Mouse (Mus musculus): Measurements from ENCODE around the gene Arl2. TPM values are rescaled to one million over a fixed set of nuclear protein-coding genes. Genes with fewer than 3 reads are reported as not detected.

Gene Arl2
- polyA plus RNA-seq, 1 experiment from 2014 or later: 94.6 TPM

DNA sequence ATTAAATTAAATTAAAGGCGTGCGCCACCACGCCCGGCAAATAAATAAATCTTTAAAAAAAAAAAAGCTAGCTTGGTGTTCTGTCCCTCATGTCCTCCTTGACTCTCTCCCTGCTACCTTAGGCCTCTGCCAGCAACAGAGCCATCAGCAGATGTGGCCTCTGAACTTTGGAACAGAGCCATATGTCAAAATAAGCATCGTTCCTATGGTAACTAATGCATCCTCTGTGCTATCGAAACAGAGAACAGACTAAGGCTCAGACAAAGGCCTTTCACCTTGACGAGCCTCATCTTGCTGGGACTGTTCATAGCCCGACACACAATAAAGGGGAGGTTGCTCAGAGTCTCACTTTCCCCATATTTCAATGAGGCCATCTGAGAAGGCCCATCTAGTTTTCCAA lies 18.0 kb downstream of the Arl2 start:
- H3K36me3 ChIP-seq: peaks cover 7% of the 10 kb centered on the region
- no peaks in the 10 kb centered on the region for H3K27me3 ChIP-seq
- 64% methylated on average over 8 of the region's 8 CpGs for WGBS
- no peak overlapping the region for H3K9ac ChIP-seq
- peaks cover 18% of the 10 kb centered on the region for H3K4me1 ChIP-seq
- no peaks in the 10 kb centered on the region for H3K9me3 ChIP-seq (replicated peaks)
- no peak for ATAC-seq (ENCODE audit: low FRiP score)
- H3K27ac ChIP-seq: peak overlapping the region; percentile 23; the same call in 1 of the 2 replicates
- H3K4me3 ChIP-seq: no peak overlapping the region
- no peak overlapping the region for H3K4me2 ChIP-seq (replicated peaks)

DNA sequence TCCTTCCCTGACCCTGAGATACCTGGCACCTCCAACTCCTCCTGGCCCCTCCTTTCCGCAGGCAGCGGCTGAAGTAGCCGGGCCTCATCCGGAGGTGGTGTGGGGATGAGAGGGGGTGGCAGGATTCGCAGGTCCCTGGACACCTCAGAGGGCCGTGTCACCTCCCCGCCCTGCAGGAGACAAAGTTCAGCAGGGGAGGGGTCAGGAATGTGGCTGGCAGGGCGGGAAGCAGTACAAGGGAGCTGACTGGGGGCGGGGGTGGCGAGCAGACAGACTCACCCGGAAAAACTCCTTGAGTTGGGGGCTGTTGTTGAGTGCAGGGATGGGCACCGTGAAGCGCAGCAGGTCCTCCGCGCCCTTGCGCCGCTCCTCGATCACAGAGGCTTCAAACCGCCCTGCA lies 19.6 kb downstream of the Arl2 start:
- no peak overlapping the region for H3K9ac ChIP-seq
- H3K9me3 ChIP-seq (replicated peaks): no peaks in the 10 kb centered on the region
- no peak overlapping the region for H3K27ac ChIP-seq
- H3K4me1 ChIP-seq: peaks cover 28% of the 10 kb centered on the region
- H3K27me3 ChIP-seq: no peaks in the 10 kb centered on the region
- 0 out of 2 replicates have a peak overlapping the region, but pooled peaks have one; percentile 15 for H3K4me2 ChIP-seq (replicated peaks)
- H3K36me3 ChIP-seq: peaks cover 7% of the 10 kb centered on the region
- 27% methylated on average over 16 of the region's 19 CpGs for WGBS
- ATAC-seq (ENCODE audit: low FRiP score): no peak
- no peak overlapping the region for H3K4me3 ChIP-seq

DNA sequence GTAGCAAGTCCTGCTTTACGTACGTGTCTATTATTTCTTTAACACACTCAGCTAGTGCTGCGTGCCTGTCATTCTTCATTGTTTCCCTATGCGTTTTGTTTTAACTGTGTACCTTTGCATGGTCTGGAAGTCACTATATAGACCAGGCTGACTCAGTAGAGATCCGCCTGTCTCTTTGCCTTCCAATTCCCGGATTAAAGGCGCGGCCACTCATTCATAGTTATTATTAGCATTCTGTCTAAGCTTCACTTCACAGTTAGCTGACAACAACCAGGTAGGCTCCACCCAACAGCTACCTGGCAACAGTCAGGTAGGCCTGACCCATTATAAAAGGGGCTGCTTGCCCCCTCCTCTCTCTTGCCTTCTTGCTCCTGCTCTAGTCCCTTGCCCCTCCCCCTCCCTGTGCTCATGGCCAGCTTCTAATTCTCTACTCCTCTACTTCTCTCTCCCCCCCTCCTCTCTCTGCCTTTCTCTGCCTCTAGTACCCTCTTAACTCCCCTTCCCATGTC lies 22.6 kb downstream of the Arl2 start:
- Histone ChIP-seq H3K4me3 (peak overlapping the region; percentile 86), H3K27me3 (no peaks in the 10 kb centered on the region), H3K36me3 (peaks cover 32% of the 10 kb centered on the region), H3K4me2 (replicated peaks) (peak overlapping the region; percentile 80), H3K27ac (peak overlapping the region; percentile 93), H3K9me3 (replicated peaks) (no peaks in the 10 kb centered on the region), H3K9ac (peak overlapping the region; percentile 60), H3K4me1 (peaks cover 35% of the 10 kb centered on the region)
- WGBS: 2% methylated on average over 8 of the region's 8 CpGs
- peak; percentile 65 for ATAC-seq (ENCODE audit: low FRiP score)

DNA sequence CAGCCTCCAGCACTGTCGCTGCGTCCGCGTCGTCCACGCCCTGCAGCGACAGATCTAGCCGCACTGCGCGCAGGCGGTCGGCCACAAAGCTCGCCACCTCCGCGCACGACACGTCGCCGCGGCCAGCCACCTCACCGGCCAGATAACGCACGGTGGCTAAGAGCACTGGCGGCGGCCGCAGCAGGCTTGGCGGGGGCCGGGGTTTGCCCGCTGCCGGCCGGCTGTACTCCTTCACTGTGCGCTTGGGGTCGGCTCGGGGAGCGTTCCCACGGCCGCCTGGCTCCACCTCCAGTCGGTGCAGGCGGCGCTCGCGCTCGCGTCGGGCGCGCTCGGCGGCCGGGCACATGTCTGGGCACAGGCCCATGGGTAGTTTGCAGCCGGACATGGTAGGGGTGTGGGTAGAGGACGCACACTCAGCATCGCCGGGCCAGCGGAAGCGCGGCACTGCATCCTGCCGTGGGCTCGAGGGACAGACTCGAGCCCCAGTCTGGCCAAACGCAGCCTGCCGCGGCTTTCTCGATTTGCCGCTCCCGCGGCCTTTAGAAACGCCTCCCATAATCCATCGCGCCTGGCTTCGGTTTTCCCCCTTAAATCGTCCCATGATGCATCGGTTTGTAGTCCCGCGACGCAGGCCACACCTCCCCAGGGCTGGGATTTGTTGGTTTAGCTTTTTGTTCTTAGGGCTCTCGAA lies 23.2 kb downstream of the Arl2 start, which contains the start of gene Sac3d1:
Gene Sac3d1, minus strand, starts transcription at position 665 of the 691 bp plus-strand sequence.
- H3K4me1 ChIP-seq: peaks cover 31% of the 10 kb centered on the region
- H3K27me3 ChIP-seq: no peaks in the 10 kb centered on the region
- H3K9me3 ChIP-seq (replicated peaks): no peaks in the 10 kb centered on the region
- peaks cover 35% of the 10 kb centered on the region for H3K36me3 ChIP-seq
- peak within 1 kb of the TSS; percentile 93 for H3K27ac ChIP-seq
- H3K9ac ChIP-seq: peak within 1 kb of the TSS; percentile 89
- WGBS: under 1% methylated on average over 77 of the region's 77 CpGs
- peak within 1 kb of the TSS; percentile 86 for H3K4me3 ChIP-seq
- ATAC-seq (ENCODE audit: low FRiP score): peak; percentile 90
- H3K4me2 ChIP-seq (replicated peaks): peak within 1 kb of the TSS; percentile 80

DNA sequence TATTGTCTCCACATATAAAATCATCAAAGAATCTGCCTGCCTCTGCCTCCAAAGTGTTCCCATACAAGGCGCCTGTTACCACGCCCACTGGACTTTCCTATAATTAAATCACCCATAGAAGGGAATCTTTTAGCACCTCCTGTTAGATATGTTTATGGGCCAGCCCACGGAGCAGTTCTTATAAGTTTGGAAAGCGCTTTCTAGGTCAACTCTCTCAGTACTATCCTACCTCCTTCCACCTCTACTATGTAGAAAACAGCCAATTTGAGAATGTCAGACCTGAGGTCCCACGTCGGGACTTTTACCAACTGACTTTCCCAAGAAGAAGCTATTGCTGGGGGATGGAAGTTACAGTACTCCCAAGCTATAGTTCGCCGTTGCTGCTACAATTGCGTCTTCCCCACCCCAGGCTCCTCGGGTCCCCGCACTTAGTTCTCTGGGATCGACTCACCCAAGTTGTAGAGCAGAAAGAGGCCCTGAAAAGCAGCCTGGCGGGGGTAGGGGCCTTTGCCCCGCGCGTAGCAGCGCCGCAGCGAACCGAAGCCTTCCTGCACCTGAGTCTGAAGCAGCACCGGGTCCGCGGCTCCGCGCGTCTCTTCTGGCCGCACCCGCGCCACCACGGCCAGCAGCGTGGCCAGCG lies 23.9 kb downstream of the Arl2 start:
- Histone ChIP-seq H3K36me3 (peaks cover 41% of the 10 kb centered on the region), H3K27me3 (no peaks in the 10 kb centered on the region), H3K4me1 (peaks cover 31% of the 10 kb centered on the region), H3K4me3 (peak overlapping the region; percentile 86), H3K4me2 (replicated peaks) (peak overlapping the region; percentile 80), H3K9me3 (replicated peaks) (no peaks in the 10 kb centered on the region), H3K27ac (peak overlapping the region; percentile 93), H3K9ac (peak overlapping the region; percentile 89)
- no peak for ATAC-seq (ENCODE audit: low FRiP score)
- WGBS: 6% methylated on average over 29 of the region's 32 CpGs

DNA sequence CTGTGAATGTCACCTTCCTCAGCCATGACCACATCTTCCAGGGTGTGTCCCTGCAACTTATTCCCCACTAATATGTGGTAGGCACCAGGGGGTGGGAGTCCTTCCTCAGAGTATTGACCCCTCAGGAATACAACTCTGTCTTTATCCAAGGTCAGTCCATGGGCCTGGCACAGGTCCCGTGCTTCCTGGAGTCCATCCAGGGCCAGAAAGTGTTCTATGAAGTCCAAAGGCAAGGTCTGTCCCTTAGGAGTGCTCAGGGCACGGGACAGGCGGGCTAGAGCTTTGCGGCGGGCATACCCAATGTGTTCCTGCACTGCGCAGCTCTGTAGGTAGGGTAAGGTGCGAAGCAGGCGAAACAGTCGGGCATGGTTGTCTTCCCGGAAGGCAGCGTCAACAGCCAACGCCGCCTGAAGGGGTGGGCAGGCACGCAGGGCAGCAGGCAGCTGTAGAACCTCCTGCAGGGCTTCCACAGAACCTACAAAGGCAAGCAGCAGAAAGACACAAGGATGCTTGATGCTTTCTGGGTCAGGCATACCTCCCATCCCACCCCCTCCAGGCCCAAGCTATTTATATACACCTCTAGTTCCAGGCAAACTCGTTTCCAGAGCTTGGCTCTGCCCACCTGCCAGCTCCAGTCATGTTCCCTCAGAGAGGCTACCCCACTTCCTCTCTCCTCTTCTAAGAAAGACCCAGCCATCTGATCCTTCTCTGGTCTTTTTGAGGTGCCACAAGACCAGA lies 25.1 kb downstream of the Arl2 start:
- no peaks in the 10 kb centered on the region for H3K27me3 ChIP-seq
- H3K4me2 ChIP-seq (replicated peaks): peak overlapping the region; percentile 80; the same call in 1 of the 2 replicates
- no peak for ATAC-seq (ENCODE audit: low FRiP score)
- H3K4me1 ChIP-seq: peaks cover 27% of the 10 kb centered on the region
- H3K9me3 ChIP-seq (replicated peaks): no peaks in the 10 kb centered on the region
- peaks cover 40% of the 10 kb centered on the region for H3K36me3 ChIP-seq
- peak overlapping the region; percentile 46 for H3K9ac ChIP-seq
- 93% methylated on average over 15 of the region's 15 CpGs for WGBS
- peak overlapping the region; percentile 86; the same call in 1 of the 2 replicates for H3K4me3 ChIP-seq
- H3K27ac ChIP-seq: no peak overlapping the region

DNA sequence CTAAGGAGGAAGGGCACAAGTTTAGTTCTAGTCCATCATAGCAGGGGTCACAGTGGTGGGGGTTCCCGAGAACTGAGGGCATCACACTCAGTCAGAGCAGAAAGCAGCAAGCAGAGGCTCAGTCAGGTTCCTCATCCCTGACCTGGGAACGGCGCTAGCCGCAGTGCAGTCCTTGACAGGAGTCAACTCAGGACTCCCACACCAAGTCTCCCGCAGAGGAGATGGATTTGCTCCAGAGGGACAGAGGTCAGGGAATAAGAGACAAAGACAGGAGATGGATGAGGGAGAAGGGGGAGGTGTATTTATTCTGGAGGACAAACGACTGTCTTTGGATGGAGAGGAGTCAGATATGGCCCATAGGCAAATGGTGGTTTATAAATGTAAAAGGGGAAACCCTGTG lies 28.2 kb downstream of the Arl2 start:
- H3K27ac ChIP-seq: no peak overlapping the region
- no peak overlapping the region for H3K4me2 ChIP-seq (replicated peaks)
- WGBS: 62% methylated on average over 6 of the region's 6 CpGs
- H3K4me3 ChIP-seq: no peak overlapping the region
- peaks cover 37% of the 10 kb centered on the region for H3K36me3 ChIP-seq
- no peaks in the 10 kb centered on the region for H3K27me3 ChIP-seq
- no peaks in the 10 kb centered on the region for H3K9me3 ChIP-seq (replicated peaks)
- peaks cover 17% of the 10 kb centered on the region for H3K4me1 ChIP-seq
- no peak for ATAC-seq (ENCODE audit: low FRiP score)
- H3K9ac ChIP-seq: no peak overlapping the region

DNA sequence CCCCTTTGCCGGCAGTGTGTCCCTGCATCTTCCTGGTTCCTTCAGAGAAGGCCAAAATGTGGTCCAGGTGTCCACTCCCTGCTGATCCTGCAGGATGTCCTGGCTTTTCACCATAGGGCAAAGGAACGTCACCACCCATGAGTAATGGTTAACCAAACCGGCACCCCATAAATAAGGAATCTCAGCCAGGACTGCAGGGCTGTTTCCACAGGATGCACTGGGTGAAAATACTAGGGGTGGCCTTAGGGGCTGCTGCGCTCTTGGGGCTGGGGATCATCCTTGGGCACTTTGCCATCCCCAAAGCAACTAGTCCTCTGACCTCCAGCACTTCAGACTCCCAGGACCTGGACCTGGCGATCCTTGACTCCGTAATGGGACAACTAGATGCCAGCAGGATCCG lies 35.8 kb downstream of the Arl2 start, which contains the start of gene Naaladl1:
Gene Naaladl1, plus strand, starts transcription at position 197 of the 400 bp plus-strand sequence.
- no peak within 1 kb of the TSS for H3K4me2 ChIP-seq (replicated peaks)
- no peaks in the 10 kb centered on the region for H3K27me3 ChIP-seq
- H3K27ac ChIP-seq: no peak within 1 kb of the TSS
- H3K9me3 ChIP-seq (replicated peaks): no peaks in the 10 kb centered on the region
- 86% methylated on average over 7 of the region's 7 CpGs for WGBS
- no peaks in the 10 kb centered on the region for H3K36me3 ChIP-seq
- no peaks in the 10 kb centered on the region for H3K4me1 ChIP-seq
- no peak within 1 kb of the TSS for H3K4me3 ChIP-seq
- H3K9ac ChIP-seq: no peak within 1 kb of the TSS
- ATAC-seq (ENCODE audit: low FRiP score): no peak

DNA sequence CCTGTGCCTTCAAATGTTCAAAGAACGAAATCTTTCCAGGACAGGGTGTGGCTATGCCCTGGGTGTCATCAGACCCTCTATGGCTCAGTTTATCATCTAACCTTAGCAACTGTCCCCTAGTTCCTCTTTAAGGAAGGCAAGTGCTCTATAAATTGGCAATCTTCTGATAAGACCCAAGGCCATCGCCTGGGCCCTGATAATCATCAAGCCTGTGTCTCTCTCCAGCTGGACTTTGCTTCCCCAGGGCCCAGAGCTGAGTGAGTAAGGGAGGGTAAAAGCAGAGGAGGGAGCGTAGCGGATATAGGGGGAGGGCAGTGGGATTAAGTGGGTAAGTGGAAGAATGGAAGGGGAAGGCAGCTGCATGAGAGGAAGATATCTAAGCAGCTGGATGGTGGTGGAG lies 36.9 kb downstream of the Arl2 start:
- Histone ChIP-seq H3K36me3 (no peaks in the 10 kb centered on the region), H3K4me3 (no peak overlapping the region), H3K9ac (no peak overlapping the region), H3K4me2 (replicated peaks) (no peak overlapping the region), H3K4me1 (no peaks in the 10 kb centered on the region), H3K27me3 (no peaks in the 10 kb centered on the region), H3K9me3 (replicated peaks) (no peaks in the 10 kb centered on the region), H3K27ac (no peak overlapping the region)
- 85% methylated on average over 4 of the region's 4 CpGs for WGBS
- no peak for ATAC-seq (ENCODE audit: low FRiP score)

DNA sequence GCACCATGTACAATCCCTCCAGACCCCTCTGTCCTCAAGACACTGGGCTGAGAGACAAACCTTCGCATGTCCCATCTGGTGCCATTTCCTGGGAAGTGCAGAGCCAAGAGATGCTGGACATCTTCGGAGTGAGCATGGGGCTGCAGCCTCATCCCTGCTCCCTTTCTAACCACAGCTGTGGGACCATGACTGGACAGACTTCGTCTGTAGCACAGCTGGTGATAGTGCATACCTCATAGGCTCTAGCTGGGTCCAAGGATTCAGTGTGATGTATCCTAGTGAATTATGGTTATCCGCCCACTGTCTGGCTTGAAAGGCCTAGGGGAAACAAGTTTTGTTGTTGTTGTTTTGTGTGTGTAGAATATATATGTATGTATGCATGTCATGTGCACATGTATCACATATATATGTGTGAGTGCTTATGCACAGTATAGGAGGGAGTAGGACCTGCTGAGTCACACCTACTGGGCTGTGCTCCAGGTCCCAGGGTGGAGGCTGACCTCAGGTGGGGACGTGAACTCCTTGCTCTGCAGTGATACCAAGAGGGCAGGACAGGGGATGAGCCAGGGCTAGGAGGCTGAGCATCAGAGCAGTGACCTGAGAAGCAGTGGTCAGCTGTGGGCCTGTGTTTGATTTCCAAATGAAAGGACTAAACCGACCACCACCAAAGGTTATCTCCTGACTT lies 39.0 kb downstream of the Arl2 start:
- Histone ChIP-seq H3K9ac (no peak overlapping the region), H3K27ac (no peak overlapping the region), H3K27me3 (no peaks in the 10 kb centered on the region), H3K36me3 (no peaks in the 10 kb centered on the region), H3K9me3 (replicated peaks) (no peaks in the 10 kb centered on the region), H3K4me2 (replicated peaks) (no peak overlapping the region), H3K4me3 (no peak overlapping the region), H3K4me1 (no peaks in the 10 kb centered on the region)
- 80% methylated on average over 6 of the region's 6 CpGs for WGBS
- no peak for ATAC-seq (ENCODE audit: low FRiP score)

DNA sequence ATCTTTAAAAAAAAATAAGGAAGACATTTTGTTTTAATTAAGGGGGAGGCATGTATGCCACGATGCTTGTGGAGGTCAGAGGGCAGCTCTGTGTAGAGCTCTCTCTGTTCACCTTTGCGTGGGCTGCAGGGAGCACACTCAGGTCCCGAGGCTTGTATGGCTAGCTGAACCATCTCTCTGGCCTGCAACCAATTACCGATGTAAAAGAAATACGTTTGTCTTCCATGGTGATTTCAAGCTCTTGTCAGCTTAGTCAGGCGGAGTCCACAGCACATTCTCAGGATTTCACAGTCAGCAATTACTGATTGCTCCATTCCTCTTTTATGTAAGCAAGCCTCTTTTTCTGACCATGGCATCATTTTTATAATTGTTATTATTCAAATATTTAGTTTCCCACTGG lies 40.2 kb downstream of the Arl2 start:
- no peak for ATAC-seq (ENCODE audit: low FRiP score)
- Histone ChIP-seq H3K27ac (no peak overlapping the region), H3K4me1 (no peaks in the 10 kb centered on the region), H3K4me2 (replicated peaks) (no peak overlapping the region), H3K4me3 (no peak overlapping the region), H3K9ac (no peak overlapping the region), H3K36me3 (no peaks in the 10 kb centered on the region), H3K9me3 (replicated peaks) (no peaks in the 10 kb centered on the region), H3K27me3 (no peaks in the 10 kb centered on the region)
- WGBS: 54% methylated on average over 6 of the region's 6 CpGs

DNA sequence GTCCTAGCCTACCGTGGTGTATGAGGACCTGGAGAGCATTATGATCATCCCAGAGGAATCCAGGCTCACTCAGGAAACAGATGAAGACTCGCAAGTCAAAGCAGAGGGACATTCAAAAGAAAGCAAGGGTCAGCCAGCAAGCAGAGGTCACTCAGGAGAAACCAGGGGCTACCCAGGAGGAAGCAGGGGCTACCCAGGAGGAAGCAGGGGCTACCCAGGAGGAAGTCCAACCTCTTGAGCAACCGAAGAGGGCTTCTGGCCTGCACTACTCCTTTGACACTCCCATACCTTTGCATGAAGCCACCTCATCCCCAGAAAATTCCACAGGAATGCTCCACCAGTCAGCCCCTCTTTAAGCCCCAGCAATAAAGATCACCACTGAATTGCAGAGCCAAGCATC lies 43.5 kb downstream of the Arl2 start:
- H3K36me3 ChIP-seq: peaks cover 4% of the 10 kb centered on the region; the same call in 1 of the 2 replicates
- 89% methylated on average over 3 of the region's 3 CpGs for WGBS
- no peak overlapping the region for H3K4me2 ChIP-seq (replicated peaks)
- no peak overlapping the region for H3K9ac ChIP-seq
- no peak overlapping the region for H3K27ac ChIP-seq
- ATAC-seq (ENCODE audit: low FRiP score): no peak
- H3K4me1 ChIP-seq: no peaks in the 10 kb centered on the region
- H3K4me3 ChIP-seq: no peak overlapping the region
- H3K27me3 ChIP-seq: no peaks in the 10 kb centered on the region
- H3K9me3 ChIP-seq (replicated peaks): no peaks in the 10 kb centered on the region

All from hindbrain, embryonic 12.5 days (tissue).